Mouse (Mus musculus): ENCODE measurements around the gene Nos1ap.

Gene Nos1ap

DNA sequence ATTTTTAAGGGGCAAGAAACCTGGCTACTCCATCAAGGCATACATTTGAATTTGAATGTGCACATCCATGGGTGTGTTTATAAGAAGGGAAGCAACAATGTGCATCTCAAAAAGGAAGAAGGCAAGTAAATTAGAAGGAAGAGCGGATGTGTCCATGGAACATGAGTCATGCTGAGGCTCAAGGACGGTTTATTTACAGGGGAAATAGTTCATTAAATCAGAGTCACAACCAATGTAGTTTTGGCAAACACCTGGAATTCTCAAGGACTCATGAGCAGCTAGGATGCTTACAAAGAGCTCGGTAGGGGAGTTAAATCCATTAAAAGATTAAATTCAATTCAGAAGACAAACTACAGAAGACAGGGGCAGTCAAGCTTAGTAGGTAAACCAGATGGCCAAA lies 169.7 kb downstream of the Nos1ap start:
- in situ Hi-C loops (cut with MseI, MboI) = no loop called here

DNA sequence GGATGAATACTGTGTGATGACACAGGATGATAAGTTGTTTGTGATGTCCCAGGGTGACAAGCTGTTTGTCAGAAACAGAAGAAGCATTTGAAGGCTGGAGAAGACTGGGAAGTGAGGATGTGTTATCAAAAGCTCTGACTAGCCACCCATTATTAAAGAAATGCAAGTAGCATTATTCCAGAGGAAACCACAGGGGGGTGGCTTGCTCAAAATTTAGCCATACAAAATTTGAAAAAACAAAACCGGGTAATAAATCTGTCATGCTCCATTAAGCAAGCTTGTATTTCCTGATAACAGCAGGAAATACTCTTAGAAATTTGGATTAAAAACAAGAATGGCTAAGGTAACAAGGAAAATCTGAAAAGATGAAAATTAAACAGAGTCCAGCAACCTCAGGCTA lies 171.5 kb downstream of the Nos1ap start:
- in situ Hi-C loops (cut with MseI, MboI) = no loop called here

DNA sequence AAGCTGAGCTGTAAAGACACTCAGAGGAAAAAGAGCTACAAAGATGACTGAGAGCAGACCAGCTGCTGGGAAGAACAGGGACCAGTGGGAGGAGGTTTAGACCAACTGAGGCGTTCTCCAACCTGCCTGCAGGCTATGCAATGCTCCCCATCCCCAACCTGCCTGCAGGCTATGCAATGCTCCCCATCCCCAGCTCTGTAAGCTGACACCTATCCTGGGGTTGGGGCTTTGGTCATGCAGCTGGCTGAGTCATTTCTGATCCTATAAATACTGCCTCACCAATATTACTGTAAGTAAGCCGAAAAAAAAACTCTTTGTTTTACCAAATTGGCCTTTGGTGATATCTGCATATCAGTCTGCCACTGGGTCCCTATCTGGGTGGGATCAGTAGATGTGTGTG lies 172.7 kb downstream of the Nos1ap start:
- in situ Hi-C loops (cut with MseI, MboI) = no loop called here

GRCm38 (mm10) chr1:170416206-170416605 lies 173.5 kb downstream of the Nos1ap start:
- in situ Hi-C loops (cut with MseI, MboI) = no loop called here

DNA sequence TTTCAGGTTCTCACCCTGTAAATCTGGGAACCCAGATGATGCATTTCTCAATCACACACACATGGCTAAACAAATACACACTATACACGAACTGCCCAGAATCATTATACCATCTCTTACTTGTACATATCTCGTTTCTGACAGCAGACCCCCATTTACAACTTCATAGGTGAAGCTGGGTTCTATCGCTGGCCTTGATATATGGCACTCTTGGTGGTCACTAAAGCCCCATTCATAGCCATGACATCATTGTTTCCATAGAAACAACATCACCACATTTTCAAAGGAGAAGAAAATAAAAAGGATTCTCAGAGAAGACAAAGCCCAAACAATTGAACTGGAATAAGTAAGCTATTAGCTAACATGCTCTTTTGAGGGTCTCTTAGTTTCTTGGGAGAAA lies 174.3 kb downstream of the Nos1ap start:
- in situ Hi-C loops (cut with MseI, MboI) = no loop called here

DNA sequence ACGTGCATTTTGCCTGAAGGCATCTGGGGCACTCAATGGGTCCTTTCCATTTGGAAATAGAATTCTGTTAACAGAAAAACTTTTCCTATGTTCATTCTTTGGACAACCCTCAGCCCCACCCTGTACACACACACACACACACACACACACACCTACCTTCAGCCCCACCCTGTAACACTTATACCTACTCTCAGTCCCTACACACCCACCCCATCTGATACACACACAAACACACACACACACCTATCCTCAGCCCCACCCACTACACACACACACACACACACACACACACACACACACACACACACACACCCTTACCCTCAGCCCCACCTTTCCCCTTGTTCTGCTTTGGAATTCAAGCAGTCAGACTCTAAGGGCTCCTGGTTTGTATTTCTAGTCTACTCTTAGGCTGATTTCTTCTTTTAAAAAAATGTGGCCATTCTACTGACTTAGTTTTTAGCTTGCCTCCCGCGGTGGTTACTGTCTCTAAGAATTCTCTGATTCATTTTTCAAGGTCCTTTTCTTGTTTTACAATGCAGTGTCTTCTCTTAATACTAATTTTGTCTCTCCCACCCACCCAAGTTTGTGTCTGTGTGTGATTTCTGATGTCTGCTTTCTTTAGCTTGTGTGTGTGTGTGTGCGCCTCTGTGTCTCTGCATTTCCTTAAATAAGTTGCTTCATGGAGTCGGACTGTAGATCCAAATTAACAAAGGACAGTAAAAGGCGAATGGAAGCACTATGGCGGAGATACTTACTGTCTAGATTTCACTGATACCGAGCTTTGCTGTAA lies 179.1 kb downstream of the Nos1ap start:
- in situ Hi-C loops (cut with MseI, MboI) = no loop called here

GRCm38 (mm10) chr1:170409091-170409490 lies 180.6 kb downstream of the Nos1ap start:
- in situ Hi-C loops (cut with MseI, MboI) = no loop called here

- in situ Hi-C loops (cut with MseI, MboI) = no loop called here
Measured at GRCm38 (mm10) chr1:170406921-170407320, 182.7 kb downstream of the Nos1ap start.

- in situ Hi-C loops (cut with MseI, MboI) = no loop called here
Measured at GRCm38 (mm10) chr1:170405152-170405551, 184.5 kb downstream of the Nos1ap start.

DNA sequence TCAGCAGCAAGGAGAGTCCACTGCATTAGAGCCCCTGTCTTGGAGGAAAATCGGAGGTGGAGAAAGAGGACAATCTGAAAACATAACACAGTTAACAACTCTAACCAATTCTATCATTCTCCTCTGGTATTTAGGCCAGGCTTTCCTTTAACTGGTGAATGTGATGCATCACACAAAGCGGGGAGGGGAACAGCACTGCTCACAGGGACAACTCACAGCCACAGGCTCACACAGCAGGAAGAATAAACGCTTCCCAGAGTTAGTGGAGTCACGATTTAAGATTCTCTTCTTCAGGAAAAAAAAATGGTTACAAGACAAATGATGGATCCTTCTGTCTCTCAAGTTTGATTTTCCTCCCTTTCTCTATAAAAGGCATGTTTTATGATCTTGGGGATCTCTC lies 187.0 kb downstream of the Nos1ap start:
- in situ Hi-C loops (cut with MseI, MboI) = no loop called here

DNA sequence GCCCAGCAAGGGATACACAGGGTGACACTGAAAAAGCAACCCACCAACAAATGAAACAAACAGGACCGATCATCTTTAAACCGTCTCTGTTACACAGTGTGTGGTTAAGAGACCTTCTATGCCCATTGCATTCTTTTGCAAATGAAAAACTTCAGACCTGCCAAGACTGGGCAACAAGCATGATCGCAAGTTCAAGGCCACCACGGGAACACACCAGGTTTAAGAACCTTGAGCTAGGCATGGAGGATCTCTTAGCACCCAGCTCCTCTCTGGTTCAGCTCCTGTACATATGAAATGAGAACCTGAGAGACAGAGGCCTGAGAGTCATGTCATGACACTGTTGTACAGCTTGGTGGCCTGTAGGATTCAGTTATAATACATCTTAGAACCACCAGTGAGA lies 190.8 kb downstream of the Nos1ap start:
- in situ Hi-C loops (cut with MseI, MboI) = loop anchor here in 1 of 2 experiments (5.0 kb wide), 1 partner anchor 213 kb away; no protein-coding TSS in a partner anchor

- in situ Hi-C loops (cut with MseI, MboI) = loop anchor here in 1 of 2 experiments (5.0 kb wide), 1 partner anchor 217 kb away; no protein-coding TSS in a partner anchor
Measured at GRCm38 (mm10) chr1:170395101-170395500, 194.6 kb downstream of the Nos1ap start.

GRCm38 (mm10) chr1:170394641-170395040 lies 195.0 kb downstream of the Nos1ap start:
- in situ Hi-C loops (cut with MseI, MboI) = loop anchor here in 1 of 2 experiments (5.0 kb wide), 1 partner anchor 218 kb away; no protein-coding TSS in a partner anchor

GRCm38 (mm10) chr1:170392771-170393728 lies 196.6 kb downstream of the Nos1ap start:
- in situ Hi-C loops (cut with MseI, MboI) = no loop called here

- in situ Hi-C loops (cut with MseI, MboI) = no loop called here
Measured at GRCm38 (mm10) chr1:170387180-170387912, 202.3 kb downstream of the Nos1ap start.

DNA sequence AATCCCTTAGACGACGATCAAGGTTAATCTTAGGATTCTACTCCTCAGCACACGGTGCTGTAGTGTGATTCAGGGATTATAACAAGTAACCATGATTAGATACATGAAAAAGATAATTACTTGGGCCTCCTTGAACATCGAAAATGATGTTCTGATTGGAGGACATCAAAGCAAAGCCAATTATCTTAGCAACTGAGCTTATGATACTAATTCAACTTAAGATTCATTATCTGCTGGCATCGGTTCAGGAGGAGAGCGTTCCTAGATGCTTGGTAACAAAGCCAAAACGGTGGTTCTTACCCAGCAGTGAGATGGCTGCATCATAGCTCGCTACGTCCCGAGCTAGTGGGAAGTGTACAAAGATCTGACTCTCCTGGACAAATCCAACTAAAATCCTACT lies 204.2 kb downstream of the Nos1ap start:
- in situ Hi-C loops (cut with MseI, MboI) = no loop called here

- in situ Hi-C loops (cut with MseI, MboI) = no loop called here
Measured at GRCm38 (mm10) chr1:170383530-170383929, 206.1 kb downstream of the Nos1ap start.

GRCm38 (mm10) chr1:170381457-170381856 lies 208.2 kb downstream of the Nos1ap start:
- in situ Hi-C loops (cut with MseI, MboI) = no loop called here

DNA sequence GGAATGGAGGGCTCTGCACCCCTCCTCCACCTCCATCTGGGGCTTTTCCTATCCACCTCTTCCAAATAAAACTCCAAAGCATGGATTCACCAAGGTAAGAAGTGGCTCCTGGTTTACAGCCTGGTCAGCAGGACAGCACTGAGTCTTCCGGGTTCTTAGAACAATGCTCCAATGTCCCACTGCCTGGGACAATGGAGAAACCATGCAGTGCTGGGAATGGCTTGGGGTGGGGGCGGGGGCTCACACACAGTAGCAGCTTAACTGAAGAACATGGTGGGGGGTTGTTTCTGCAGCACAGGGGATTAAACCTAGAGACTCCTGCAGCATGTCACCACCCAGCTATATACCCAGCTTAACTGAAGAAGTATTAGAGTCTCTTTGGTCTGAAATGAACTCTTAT lies 209.2 kb downstream of the Nos1ap start:
- in situ Hi-C loops (cut with MseI, MboI) = no loop called here

- in situ Hi-C loops (cut with MseI, MboI) = no loop called here
Measured at GRCm38 (mm10) chr1:170375721-170376120, 213.9 kb downstream of the Nos1ap start.

DNA sequence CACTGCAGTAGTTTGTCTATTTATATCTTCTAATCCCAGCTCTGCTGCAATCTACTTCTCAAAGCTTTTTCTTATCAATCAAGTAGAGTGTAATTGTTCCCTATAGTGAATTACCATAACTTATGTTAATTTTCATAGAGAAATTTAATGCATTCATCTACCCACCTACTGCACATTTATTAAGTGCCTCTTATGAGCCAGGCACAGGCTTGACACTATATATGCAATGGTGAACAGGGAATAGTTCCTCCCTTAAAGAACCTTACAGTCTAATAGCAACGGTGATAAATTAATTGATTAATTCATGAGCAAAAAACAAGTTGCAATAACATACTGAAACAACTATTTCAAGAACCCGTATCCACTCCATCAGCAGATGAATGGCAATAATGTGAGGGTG lies 215.9 kb downstream of the Nos1ap start:
- in situ Hi-C loops (cut with MseI, MboI) = no loop called here

Measured in mouse trophoblast stem cell (cell line).